Mouse (Mus musculus): ENCODE measurements around the gene Tnfrsf1b. TPM values are rescaled to one million over a fixed set of nuclear protein-coding genes. Genes with fewer than 3 reads are reported as not detected.
A peak's percentile ranks its signal among the peaks of the same experiment; 100 is the strongest.

Gene Tnfrsf1b
- total RNA-seq, 4 experiments from 2014 or later, result 4.6 to 7.7 (median 5.3) TPM

GRCm38 (mm10) chr4:145257751-145258434 lies 11.2 kb upstream of the Tnfrsf1b start:
- no peak for DNase-seq (ENCODE audit: low spot score)

GRCm38 (mm10) chr4:145256144-145256543 lies 9.5 kb upstream of the Tnfrsf1b start:
- DNase-seq (ENCODE audit: low spot score), result no peak

DNA sequence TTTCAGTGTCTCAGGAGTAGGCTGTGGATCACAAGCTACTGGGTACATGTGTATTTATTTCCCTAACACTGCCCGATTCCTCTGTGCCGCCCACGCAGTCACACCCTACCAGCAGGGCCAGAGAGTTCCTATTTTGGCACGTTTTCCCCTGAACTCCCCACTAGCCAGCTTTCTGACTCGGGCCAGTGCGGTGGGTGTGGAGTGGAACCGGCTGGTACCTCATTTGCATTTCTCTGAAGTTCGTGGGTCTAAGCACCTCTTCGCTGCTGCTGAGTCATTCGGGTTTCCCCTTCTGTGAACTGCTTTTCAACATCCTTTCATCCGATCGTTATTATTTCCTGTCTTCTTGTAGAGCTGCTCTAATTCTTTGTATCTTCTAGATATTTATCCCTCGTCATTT lies 7.7 kb upstream of the Tnfrsf1b start:
- no peak for DNase-seq (ENCODE audit: low spot score)

DNA sequence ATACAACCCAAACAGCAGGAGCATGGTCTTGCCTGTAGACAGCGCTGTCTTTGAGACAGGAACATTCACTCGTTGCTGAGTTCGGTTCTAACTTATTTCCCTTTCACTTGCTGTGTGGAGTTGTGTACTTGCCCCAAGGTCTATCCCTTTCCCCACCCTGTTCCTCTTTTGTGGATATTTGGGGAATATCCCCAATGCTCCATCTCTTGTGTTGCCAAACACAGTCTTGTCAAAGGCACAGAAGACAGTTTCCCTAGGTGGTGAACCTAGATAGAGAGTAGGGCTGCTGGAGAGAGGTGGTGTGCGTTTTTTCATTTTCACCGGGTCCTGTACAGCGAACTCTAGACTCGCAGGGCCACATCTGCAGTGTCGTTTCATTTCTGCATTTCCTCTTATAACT lies 5.9 kb upstream of the Tnfrsf1b start:
- DNase-seq (ENCODE audit: low spot score), result no peak

GRCm38 (mm10) chr4:145251546-145251945 lies 4.9 kb upstream of the Tnfrsf1b start:
- DNase-seq (ENCODE audit: low spot score), result no peak

DNA sequence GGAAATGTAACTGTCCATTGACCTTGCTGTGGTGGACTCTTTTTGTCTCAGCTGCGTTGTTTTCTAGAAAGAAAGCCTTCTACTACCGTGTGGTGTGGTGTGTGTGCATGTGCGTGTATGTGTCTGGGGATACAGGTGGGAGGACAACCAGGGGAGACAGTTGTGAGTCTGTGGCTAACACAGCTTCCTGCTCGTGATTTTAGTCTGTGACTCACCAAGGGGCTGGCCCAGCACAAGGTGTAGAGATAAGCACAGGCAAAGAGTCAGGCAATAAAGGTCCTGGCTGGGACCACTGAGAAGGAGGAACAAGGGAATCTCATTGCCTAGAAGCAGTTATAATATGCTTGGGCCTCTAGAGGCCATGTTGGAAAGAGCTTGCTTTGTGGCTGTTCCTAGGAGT lies 3.3 kb upstream of the Tnfrsf1b start:
- DNase-seq (ENCODE audit: low spot score), result no peak

DNA sequence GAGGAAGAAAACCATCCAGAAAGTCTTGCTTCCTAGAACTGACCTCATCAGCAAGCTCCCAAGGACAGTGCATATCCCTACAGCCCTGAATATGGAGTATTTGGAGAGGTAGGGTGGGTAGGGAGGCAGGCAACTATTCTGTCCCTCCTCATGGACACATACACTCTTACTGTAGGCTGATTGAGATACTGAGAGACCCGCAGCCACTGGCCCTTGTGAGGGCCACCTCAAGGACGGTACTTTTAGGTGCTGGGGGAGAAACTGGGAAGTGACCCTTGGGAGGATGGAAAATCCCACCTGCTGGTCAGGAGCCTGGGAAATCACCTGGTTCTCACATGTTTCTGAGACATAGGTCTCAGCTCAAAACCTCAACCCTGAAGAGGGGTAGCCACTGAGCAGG lies 886 bp upstream of the Tnfrsf1b start:
- no peak for DNase-seq (ENCODE audit: low spot score)

GRCm38 (mm10) chr4:145245581-145245980 lies 1.1 kb downstream of the Tnfrsf1b start:
- DNase-seq (ENCODE audit: low spot score), result no peak

DNA sequence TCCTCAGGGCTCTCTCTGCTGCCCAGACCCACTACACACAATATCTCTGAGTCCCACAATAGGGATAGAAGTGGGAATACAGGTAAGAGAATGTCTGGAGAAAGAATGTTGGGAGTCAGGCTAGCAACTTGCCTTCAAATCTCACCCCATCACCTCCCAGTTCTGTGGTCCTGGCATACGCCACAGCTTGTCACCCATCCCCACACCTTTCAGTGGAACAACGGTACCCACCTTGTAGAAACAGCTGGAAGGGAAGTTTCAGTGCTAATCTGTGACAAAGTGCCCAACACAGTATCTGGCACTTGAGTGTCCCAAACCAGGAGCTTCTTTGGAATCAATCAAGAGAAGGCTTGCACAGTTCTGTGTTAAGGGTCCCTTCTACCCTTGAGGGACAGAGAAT lies 2.0 kb downstream of the Tnfrsf1b start:
- no peak for DNase-seq (ENCODE audit: low spot score)

DNA sequence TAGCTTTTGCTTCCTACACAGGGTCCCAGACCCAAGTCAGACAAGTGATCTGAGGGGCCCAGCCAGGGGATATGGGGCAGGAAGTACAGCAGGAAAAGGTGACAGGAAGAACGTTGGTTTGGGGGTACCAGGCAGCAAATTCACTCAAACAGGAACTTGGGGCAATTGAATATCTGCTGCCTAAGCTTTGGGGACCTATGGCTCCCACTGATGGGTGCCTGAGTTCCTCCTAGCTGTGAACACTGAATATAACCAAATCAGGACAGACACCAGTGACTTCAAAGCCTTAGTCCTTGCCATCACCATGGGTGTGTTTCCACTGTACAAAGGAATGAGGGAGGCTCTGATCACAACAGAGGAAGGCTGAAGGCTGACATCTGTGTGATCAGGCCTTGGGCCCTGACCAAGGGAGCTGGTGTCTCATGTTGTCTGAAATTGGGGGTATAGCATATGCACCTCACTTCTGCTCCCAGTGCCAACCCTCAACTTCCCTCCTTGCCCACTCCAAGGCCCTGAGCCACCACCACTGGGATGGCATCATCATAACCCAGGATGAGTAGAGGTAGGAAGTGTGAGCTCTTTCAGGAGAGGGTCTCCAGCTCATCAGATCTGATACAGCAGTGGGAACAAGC lies 3.8 kb downstream of the Tnfrsf1b start:
- no peak for DNase-seq (ENCODE audit: low spot score)

DNA sequence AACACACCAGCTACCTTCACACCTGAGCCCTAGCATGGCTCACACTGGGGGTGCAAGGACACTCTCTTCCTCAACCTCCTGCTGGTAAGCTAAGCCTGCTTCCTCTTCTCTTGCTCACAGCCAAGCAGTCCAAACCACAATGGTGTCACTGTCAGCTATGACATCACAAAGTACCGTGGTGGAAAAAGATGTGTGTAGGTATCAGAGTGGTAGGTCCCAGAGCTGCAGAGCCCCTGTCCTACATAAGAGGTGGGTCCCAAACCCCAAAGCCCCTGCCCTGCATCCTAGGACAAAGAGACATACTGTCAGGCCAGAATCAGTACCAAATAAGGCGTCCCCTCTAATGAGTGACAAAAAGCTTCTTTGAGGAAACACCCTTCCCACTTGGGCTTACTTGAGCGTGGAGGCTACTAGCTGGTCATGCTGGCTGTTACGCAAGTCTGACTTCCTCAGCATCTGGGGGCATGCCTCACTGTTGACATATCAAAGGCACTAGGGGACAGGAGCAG lies 5.9 kb downstream of the Tnfrsf1b start:
- peak; percentile 74 for DNase-seq (ENCODE audit: low spot score)

DNA sequence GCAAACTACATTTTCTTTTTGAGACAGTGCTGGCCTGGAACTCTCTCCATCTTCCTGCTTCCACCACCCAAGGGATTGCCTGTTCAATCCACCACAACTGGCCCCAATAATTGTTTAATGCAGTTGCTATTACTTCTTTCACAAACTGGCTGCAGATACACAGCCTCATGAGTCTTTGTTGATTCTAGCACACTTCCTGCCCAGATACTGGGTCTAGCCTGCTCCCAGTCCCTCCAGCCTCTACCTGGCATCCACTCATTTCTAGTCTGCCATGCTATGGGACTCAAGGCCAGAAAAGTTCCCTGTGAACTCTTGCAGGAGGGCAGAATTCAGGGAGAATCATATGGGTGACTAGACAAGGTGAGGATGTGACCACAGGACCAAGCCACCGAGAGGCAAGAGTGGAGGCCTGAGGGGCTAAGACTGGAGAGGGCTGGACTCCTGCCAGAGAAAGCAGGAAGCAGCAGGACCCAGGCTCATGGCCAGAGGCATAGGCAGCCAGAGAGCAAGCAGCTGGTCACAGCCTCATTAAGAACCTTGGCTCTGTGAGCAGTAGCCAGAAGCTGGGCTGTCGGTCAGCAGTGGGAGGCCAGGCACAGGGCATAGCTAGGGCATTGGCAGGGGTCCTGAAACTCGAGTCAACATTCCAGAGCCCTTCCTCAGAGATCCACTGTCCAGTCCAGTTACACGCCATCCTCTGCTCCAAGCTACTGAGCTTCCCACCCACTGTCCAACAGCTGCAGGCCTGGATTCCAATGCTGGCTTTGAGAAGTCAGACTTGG lies 7.4 kb downstream of the Tnfrsf1b start:
- DNase-seq (ENCODE audit: low spot score), result peak; percentile 86

DNA sequence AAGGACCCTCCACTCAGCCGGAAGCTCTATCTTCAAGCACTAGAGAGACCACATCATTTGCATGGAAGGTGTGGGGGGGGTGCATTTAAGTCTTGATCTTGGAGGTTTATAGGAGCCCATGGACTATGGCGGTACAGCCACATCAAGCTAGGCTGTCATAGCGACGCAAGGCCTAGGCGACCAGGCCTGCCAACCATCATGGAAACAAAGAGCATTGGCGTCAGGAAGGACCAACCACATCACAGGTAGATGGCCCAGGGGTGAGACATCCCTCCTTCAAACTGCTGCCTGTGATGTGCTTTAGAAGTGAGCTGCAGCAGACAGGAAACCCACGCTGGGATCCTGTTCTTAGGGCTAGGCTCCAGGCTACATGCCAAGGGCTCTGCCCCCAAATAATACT lies 10.6 kb downstream of the Tnfrsf1b start:
- no peak for DNase-seq (ENCODE audit: low spot score)

- DNase-seq (ENCODE audit: low spot score), result peak; percentile 72
Measured at GRCm38 (mm10) chr4:145233487-145234228, 13.0 kb downstream of the Tnfrsf1b start.

DNA sequence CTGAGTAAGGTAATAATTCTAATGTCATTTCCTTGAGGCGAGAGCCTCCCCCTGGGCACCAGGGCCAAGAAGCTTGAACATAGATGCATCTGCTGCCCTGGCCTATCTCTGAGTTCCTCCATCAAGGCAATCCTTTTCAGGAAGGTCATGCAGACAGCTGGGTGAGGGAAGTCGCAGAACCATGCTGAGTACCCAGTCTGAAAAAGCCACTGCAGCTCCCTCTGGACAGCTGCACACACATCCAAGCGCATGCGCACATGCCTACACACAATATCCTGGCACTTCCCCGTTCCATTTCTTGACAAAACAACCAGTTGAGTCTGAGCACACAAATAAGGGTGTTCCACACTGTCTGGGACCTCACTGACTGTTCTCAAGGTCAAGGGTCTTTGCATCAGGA lies 14.9 kb downstream of the Tnfrsf1b start:
- no peak for DNase-seq (ENCODE audit: low spot score)

DNA sequence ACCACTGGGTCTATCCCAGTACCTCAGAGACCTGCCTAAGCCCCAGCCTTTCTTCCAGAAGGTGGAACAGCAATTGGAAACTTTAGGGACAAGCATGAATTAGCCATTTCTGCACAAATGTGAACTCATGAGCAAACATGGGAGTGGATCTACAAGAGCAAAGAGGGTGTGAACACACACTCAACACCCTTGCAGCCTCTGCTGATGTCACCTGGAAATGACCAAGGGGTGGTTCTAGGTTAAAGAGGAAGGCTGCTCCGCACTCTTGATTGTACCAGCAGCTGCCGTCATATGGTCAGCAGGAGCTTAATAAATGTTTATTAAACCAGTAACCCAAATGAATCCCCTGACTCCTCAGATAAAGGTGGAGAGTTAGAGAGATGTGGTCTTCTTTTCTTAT lies 16.0 kb downstream of the Tnfrsf1b start:
- DNase-seq (ENCODE audit: low spot score), result no peak

- DNase-seq (ENCODE audit: low spot score), result peak; percentile 55
Measured at GRCm38 (mm10) chr4:145229524-145230163, 17.0 kb downstream of the Tnfrsf1b start.

- no peak for DNase-seq (ENCODE audit: low spot score)
Measured at GRCm38 (mm10) chr4:145229051-145229450, 17.6 kb downstream of the Tnfrsf1b start.

DNA sequence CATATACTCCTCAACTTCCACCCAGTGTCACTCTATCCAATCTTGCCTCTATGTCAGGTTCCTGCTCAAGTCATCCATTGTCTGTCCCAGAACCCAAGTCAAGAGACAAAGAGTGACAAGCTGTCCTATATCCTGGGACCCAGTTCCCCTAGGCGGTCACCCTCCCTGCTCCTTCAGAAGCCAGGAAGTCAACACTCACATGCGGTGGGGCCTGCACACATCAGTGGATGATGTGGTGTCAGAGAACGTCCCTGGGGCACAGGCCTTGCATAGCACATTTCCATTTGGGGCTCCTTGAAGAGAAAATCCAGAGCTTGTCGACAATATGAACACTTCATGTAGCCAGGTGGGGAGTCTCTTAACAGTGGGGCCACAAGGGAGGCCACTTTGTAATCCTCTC lies 22.1 kb downstream of the Tnfrsf1b start:
- no peak for DNase-seq (ENCODE audit: low spot score)

GRCm38 (mm10) chr4:145222064-145222463 lies 24.6 kb downstream of the Tnfrsf1b start:
- no peak for DNase-seq (ENCODE audit: low spot score)

GRCm38 (mm10) chr4:145221379-145221778 lies 25.3 kb downstream of the Tnfrsf1b start:
- DNase-seq (ENCODE audit: low spot score), result no peak
